Mouse (Mus musculus) G1E-ER4 (cell line): ENCODE data around the gene Ccdc162. TPM values are rescaled to one million over a fixed set of nuclear protein-coding genes. Genes with fewer than 3 reads are reported as not detected.

Source experiments
- GATA1 ChIP-seq: IDR thresholded peaks from one replicate; pipeline ENCODE4 v1.8.0; 2012; ENCODE audit warnings: low read length, inconsistent platforms
- polyA plus RNA-seq: library from polyadenylated mRNA; stranded (reverse); fragments of >175 nt; gene quantifications from 2 replicates; pipeline ENCODE4 v1.2.3, GENCODE M21; 2012

The Ccdc162 gene
- polyA plus RNA-seq, result not detected in 2 replicates

DNA sequence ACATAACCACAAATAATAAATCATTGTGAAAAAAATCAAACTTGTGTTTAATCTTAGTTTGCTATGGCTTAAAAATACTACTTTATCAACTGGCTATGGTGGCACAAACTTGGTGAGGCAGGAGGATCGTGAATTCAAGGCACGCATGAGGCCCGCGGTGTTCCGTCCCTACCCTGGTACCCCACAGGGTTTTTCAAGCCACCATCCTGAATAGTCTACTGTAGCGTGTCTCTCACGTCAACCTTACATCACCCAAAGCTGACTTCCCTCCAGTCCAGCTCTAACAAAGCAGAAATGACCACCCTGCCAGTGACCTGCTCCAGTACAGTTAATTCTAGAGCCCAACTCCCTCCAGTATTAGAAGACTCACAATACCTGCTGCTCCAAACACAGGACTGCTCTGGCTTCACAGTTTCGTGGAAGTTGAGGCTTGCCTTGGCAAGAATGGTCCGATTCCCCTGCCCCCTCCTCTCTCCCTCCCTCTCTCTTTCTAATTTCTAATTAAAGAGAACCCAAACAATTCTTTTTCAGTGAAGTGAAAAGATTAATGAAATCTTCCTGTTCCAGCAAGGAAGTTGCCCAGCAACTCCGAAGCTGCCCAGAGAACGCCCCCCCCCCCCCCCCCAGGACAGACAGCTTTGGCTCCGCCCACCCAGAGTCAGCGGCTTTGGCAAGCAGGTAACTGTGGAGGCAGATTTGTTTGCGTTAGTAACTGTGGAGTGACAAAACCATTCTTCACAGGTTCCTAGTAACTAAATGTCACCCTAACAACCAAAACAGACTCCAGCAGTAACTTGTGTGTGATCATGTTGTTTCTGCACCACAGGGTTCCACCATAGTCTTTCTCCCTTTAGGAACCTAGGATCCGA is at the start of gene Ccdc162:
Gene Ccdc162 (minus strand): TSS at position 606 of the 869 bp plus-strand sequence.
- no peak for TF ChIP-seq GATA1

DNA sequence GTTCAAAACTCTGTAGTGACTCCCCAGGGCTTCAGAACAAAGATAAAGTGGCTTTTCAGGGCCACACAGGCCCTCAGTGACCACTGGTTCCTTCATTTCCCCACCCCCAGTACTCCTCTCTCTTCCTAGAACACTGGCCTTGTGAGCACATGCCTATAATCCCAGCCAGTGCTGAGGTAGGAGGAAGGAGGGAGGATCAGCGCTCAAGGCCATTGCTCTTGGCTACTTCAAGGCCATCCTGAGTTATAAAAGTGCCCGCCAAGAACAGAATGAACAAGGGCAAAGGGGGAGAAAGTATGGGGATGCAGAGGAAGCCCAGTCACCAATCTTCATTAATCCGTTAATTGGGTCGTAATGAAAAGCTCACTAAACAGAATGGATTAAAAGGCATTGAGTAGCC is 49.2 kb upstream of the Ccdc162 start:
- no peak for TF ChIP-seq GATA1

DNA sequence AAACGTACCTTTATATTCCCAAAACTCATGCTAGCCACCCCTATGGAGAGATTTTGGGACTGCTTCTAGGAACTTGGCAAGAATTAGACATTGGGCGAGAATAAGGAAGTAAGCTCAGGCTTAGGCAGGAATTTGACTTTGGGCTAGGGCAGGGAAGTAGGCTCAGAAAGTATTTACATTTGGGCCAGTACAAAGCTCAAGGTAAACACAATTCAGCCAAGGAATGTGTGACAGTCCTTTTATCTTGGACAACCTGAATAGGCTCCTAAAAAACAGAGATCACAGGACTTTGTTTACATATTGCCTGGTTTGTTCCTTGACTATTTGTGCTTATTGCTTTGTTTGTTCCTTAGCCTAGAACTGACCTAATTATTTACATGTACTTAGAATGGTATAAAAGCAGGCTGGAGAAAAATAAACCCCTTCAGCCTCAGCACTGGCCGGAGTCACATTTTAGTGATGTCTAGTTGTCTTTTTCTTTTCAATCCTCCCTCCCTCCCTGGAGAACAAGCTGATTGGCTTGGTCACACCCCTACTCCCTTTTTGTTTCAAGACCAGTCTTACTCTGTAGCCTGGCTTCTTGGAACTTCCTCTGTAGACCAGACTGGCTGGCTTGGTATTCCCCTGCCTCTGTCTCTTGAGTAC is 47.4 kb upstream of the Ccdc162 start:
- no peak for TF ChIP-seq GATA1

DNA sequence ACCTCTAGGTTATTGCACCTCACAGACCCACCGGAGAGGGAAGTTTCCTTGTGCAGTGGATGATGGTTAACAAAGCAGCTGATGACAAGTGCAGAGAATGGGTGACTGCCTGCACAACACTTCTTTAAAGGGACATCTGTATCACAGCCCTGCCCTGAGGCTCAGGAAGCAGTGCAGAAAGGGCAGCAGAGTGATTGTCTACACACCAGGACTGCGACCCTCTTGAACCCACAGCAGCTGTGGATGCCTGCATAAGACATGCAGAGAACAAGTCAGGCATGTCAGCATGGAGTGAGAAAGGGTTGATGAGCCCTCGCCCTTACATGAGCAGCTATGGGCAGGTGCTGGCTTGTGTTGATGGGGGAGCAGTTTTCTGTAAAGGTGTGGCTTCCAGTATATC is 44.4 kb upstream of the Ccdc162 start:
- no peak for TF ChIP-seq GATA1

DNA sequence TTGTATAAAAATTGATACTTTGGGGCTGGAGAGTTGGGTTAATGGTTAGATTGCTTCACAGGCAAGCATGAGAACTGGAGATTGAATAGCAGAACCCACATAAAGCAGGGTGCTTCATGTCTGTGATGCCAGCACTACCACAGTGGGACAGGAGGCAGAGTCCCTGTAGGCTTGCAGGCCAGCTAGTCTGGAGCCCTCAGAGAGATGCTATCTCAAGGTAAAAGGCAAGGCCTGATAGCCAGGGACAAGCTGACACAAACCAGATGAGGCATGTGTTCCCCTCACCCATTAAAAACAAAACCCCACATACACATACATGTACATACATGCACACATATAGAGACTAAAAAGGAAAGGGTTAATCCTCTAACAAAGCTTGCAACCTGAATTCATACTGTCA is 41.6 kb upstream of the Ccdc162 start:
- no peak for TF ChIP-seq GATA1

DNA sequence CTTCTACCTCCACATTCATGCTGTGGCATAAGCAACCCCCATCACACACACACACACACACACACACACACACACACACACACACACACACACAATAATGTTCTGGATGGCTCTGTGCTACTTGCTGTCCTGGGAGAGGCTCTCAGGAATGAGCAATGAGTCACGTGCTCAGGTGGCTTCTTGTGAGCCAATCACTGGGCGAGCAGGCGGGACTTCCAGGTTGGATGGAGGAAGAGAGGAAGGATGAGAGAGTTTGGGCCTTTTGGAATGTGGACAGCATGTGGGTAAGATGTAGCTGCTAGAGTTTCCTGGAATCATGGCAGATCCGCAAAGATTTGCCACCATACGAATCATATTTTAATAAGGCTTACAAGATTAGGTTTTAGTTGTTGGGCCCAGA is 40.8 kb upstream of the Ccdc162 start:
- no peak for TF ChIP-seq GATA1

DNA sequence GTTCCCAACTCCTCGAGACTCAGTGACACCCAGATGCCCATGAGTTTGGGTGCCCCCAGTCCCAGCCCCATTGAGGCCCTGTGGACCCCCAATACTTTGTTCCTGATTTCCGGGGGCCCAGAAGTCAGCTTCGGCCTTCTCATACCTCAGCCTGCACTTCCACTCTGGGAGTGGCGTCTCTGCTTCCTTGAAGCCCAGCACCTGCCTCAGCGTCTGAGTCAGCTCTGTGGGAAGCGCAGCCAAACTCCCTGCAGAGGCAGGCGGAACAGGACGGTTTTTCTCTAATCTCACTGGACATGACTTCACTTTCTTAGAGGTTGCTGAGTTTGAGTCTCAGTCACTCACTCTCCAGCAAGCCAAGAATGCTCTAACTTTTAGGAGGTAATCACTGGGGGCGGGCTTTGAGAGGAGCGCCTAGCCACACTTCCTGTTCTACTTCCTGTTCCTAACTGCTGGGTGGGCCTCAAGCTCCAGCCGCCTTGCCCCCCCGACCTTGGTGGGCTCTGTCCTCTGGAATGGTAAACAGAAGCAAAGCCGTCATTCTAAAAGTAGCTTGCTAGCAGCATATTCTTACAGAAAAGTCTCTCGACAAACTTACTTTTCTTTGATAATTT is 35.5 kb upstream of the Ccdc162 start:
- no peak for TF ChIP-seq GATA1

DNA sequence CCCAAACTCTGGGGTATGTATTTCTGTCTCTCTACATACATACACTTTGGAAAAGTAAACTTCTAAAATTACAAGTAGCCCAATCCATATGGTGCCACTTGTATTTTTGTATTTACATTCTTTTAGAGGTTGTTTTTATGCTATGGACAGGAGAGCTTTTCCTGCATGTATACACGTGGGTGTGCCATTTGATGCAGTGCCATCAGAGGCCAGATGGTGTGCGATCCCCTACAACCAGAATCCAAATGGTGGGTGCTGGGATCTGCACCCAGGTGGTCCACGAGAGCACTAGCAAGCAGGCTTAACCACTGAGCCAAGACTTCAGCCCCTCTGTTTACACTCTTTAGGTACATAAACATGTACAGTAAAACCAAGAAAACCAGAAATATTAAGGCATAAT is 32.9 kb upstream of the Ccdc162 start:
- TF ChIP-seq GATA1, result no peak

DNA sequence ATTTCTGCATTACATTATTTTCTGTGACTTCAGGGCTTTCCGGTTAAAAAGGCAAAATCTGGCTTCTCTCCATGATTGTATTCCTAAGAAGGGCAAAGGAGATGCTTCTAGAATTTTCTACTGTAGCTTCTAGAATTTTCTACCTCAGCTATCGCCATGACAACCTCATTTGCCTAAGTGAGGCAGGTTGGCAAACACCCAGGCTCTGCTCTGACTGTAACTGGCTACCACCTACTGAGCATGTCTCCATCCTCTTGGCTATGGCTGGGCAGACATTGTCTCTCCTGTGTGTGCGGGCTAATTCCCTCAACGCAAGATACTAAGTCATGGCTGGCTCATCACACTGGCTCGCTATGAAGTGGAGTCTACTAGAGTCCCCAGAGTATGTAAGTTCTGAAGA is 30.1 kb upstream of the Ccdc162 start:
- no peak for TF ChIP-seq GATA1

DNA sequence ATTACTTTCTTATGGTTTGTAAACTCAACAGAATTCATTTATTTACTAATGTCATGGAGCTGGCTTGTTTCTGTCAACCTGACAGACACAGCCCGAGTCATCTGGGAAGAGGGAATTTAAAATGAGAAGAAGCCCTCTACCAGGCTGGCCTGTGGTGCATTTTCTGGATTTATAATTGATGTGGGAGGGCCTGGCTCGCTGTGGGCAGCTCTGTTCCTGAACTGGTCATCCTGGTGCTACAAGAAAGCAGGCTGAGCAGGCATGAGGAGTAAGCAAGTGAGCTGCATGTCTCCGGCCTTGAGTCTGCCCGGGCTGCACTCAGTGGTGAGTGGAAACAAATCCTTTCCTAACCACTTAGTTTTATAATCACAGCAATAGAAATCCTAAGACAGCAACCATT is 27.6 kb upstream of the Ccdc162 start:
- TF ChIP-seq GATA1, result no peak

DNA sequence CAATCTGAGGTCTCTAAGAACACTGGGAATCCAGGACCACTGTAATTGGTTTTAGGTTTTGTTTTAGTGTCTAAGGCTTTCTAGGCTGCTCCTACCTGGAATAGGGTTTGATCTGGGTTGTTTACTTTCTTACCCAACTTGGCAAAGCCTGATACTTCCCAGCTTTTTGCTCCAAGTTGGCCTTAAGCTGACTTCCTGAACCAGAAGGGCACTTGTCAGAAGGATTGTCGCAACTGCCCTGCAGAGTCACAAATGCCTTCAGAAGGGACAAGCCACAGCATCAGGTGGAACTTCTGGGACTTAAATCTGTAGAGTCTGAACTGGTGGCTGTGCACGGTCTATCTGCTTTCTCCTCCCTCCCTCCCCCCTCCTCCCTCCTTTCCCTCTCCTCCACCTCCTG is 23.8 kb upstream of the Ccdc162 start:
- TF ChIP-seq GATA1, result no peak

DNA sequence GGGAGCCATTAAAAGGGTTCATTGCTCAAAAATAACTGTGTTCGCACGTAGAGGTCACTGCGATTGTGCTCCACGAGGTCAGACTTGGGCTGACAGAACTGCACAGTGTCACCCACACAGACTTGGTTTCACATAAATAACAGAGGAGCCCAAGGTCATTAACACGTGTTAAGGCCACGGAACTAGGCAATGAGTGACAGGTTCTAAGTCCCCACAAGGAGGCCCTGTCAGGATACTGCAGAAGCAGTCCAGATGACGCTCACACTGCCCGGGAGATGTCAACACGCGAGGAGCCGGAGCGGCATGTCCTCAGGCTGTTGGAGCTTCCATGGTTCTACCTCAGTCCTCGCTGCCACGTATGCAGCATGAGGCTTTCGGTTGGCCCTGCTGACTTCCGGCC is 20.8 kb upstream of the Ccdc162 start:
- TF ChIP-seq GATA1, result no peak

DNA sequence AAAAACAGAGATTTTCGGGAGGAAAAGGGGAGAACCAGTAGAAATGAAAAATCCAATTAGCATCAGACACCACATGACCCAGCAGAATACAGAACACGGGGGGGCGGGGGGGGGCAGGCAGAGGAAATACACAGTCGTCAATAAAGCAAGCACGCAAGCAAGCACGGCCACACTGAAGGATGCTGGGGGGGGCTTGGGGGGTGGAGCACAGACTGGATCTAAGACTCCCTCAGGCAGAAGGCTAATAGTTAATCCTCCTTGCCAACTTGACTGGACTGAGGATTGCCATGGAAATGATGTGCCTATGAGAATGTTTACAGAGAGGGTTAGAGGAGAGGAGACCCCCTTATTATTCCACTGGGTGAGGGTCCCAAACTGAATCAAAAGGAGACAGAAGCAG is 19.0 kb upstream of the Ccdc162 start:
- TF ChIP-seq GATA1, result no peak

DNA sequence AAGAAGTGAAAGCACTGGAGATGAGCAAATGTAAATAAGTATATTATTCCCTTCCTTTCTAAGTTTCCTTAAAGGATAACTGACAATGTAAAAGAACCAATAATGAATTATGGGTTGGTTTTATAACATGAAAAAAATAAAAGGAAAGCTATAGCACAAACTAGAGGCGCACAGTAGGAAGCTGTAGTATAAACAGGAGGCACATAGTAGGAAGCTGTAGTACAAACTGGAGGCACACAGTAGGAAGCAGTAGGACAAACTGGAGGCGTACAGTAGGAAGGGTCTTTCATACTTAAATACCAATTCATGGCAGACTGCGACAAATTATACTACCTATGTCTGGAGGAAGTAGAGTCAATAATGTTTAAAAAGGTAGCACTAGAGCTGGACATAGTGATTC is 16.8 kb upstream of the Ccdc162 start:
- no peak for TF ChIP-seq GATA1

DNA sequence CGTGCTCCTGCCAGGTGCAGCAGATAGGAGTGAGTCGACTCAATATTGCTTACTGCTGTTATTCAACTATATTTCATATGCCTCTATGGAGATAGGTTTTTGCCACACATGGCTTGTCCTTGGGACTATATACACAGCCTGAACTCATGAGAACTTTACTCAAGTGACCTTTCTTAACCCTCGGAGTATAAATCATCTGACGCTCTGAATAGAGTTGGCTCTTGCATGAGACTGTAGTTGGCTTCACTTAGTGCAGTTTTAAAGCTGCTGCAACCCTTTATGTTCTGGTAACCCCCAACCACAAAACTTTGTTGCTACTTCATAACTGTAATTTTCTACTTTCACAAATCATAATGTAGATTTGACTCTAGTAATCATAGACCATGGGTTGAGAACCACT is 15.5 kb upstream of the Ccdc162 start:
- TF ChIP-seq GATA1, result no peak

DNA sequence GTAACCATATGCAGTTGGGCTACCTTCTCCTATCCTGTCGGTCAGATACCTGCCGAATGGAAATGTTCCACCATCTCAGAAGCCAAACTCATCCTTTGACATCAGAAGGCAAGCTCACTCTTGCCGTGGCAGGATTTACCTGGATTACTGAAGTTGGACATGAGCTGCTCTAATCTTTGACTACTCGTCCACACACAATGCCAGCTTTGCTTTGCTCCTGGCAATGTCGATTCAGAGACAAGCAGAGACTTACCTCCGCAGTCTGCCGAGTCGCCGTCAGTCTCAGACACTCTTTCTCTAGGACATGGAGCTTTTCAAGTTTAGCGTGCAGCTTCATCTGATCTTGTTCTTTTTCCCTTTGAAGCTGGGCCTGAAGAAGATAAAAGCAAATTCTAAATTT is 14.3 kb upstream of the Ccdc162 start:
- TF ChIP-seq GATA1, result no peak

DNA sequence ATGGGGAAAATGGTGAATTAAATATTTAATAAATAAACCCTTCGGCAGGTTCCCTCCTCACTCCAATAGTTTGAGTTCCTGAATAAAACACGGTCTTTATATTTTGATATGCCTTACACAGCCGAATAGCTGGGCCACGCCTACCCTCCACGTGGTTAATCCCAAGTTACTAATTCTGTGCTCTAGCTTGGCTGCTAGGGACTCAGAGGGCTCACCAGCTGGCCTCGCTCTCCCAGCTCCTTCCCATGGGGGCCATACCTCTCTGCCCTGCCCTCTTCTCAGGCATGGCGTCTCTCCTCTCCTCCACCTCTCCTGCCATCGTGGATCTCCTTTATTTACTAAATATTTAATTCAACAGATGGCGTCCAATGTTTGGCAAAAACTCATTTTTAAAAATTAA is 9.8 kb upstream of the Ccdc162 start:
- TF ChIP-seq GATA1, result no peak
